Mouse (Mus musculus): ENCODE measurements at regions not wholly inside any gene's neighbourhood (a gene's known extent, or its start where the extent isn't known, plus 50 kb on each side); places are given as distances from the start of the nearest gene placed in this dataset.
"Not testable (repeated sequence)": the region's sequence is repeated elsewhere in the genome, so short reads cannot be mapped to it uniquely, and the experiment has no call there.

- WGBS, result 69% methylated on average over 1 of the region's 1 CpGs
- ATAC-seq (ENCODE audit: low read depth); H3K27ac ChIP-seq (ENCODE audit: low read length); H3K27me3 ChIP-seq (ENCODE audit: control insufficient read depth, insufficient read depth, low read depth, low read length); H3K9ac ChIP-seq (ENCODE audit: low read length); H3K4me1 ChIP-seq (replicated peaks; ENCODE audit: control insufficient read depth, insufficient read depth, low read length); H3K36me3 ChIP-seq (ENCODE audit: control insufficient read depth, insufficient read depth, low read length); H3K4me2 ChIP-seq (ENCODE audit: low read depth, low read length); H3K9me3 ChIP-seq (ENCODE audit: control insufficient read depth, low read length); H3K4me3 ChIP-seq (ENCODE audit: low read length): not testable (repeated sequence)
Observed at GRCm38 (mm10) chr1:64376426-64376825, 156.0 kb upstream of the Creb1 start.

GRCm38 (mm10) chr1:64374286-64375071 lies 158.0 kb upstream of the Creb1 start:
- H3K4me2 ChIP-seq (ENCODE audit: low read depth, low read length), result no peak overlapping the region
- H3K27me3 ChIP-seq (ENCODE audit: control insufficient read depth, insufficient read depth, low read depth, low read length), result no peaks in the 10 kb centered on the region

GRCm38 (mm10) chr1:64364095-64364494 lies 168.3 kb upstream of the Creb1 start:
- WGBS, result 69% methylated on average over 1 of the region's 1 CpGs
- no peaks in the 10 kb centered on the region for H3K36me3 ChIP-seq (ENCODE audit: control insufficient read depth, insufficient read depth, low read length)
- no peak overlapping the region for H3K4me2 ChIP-seq (ENCODE audit: low read depth, low read length)
- no peaks in the 10 kb centered on the region for H3K27me3 ChIP-seq (ENCODE audit: control insufficient read depth, insufficient read depth, low read depth, low read length)
- no peak overlapping the region for H3K27ac ChIP-seq (ENCODE audit: low read length)
- no peaks in the 10 kb centered on the region for H3K4me1 ChIP-seq (replicated peaks; ENCODE audit: control insufficient read depth, insufficient read depth, low read length)
- H3K4me3 ChIP-seq (ENCODE audit: low read length), result no peak overlapping the region
- no peak overlapping the region for H3K9ac ChIP-seq (ENCODE audit: low read length)
- no peak for ATAC-seq (ENCODE audit: low read depth)
- H3K9me3 ChIP-seq (ENCODE audit: control insufficient read depth, low read length), result no peaks in the 10 kb centered on the region

More at GRCm38 (mm10) chr1:64374286-64375071, 158.0 kb upstream of the Creb1 start:
- Histone ChIP-seq H3K4me1 (replicated peaks; ENCODE audit: control insufficient read depth, insufficient read depth, low read length) (no peaks in the 10 kb centered on the region), H3K9ac (ENCODE audit: low read length) (no peak overlapping the region), H3K4me3 (ENCODE audit: low read length) (no peak overlapping the region), H3K27ac (ENCODE audit: low read length) (no peak overlapping the region), H3K9me3 (ENCODE audit: control insufficient read depth, low read length) (no peaks in the 10 kb centered on the region), H3K36me3 (ENCODE audit: control insufficient read depth, insufficient read depth, low read length) (no peaks in the 10 kb centered on the region)
- ATAC-seq (ENCODE audit: low read depth), result 0 out of 2 replicates have a peak, but pooled peaks have one; percentile 28
- WGBS, result 45% methylated on average over 13 of the region's 13 CpGs

GRCm38 (mm10) chr1:64361959-64362638 lies 170.3 kb upstream of the Creb1 start:
- no peaks in the 10 kb centered on the region for H3K36me3 ChIP-seq (ENCODE audit: control insufficient read depth, insufficient read depth, low read length)
- WGBS, result 73% methylated on average over 4 of the region's 4 CpGs

GRCm38 (mm10) chr1:64343268-64343667 lies 189.2 kb upstream of the Creb1 start:
- Histone ChIP-seq H3K4me3 (ENCODE audit: low read length) (no peak overlapping the region), H3K27me3 (ENCODE audit: control insufficient read depth, insufficient read depth, low read depth, low read length) (no peaks in the 10 kb centered on the region), H3K9ac (ENCODE audit: low read length) (no peak overlapping the region), H3K4me2 (ENCODE audit: low read depth, low read length) (no peak overlapping the region), H3K27ac (ENCODE audit: low read length) (no peak overlapping the region), H3K4me1 (replicated peaks; ENCODE audit: control insufficient read depth, insufficient read depth, low read length) (no peaks in the 10 kb centered on the region), H3K9me3 (ENCODE audit: control insufficient read depth, low read length) (no peaks in the 10 kb centered on the region), H3K36me3 (ENCODE audit: control insufficient read depth, insufficient read depth, low read length) (no peaks in the 10 kb centered on the region)
- ATAC-seq (ENCODE audit: low read depth), result no peak
- 79% methylated on average over 3 of the region's 3 CpGs for WGBS

More at GRCm38 (mm10) chr1:64361959-64362638, 170.3 kb upstream of the Creb1 start:
- Histone ChIP-seq H3K27me3 (ENCODE audit: control insufficient read depth, insufficient read depth, low read depth, low read length) (no peaks in the 10 kb centered on the region), H3K27ac (ENCODE audit: low read length) (no peak overlapping the region), H3K9ac (ENCODE audit: low read length) (no peak overlapping the region), H3K4me1 (replicated peaks; ENCODE audit: control insufficient read depth, insufficient read depth, low read length) (no peaks in the 10 kb centered on the region), H3K9me3 (ENCODE audit: control insufficient read depth, low read length) (no peaks in the 10 kb centered on the region), H3K4me2 (ENCODE audit: low read depth, low read length) (no peak overlapping the region), H3K4me3 (ENCODE audit: low read length) (no peak overlapping the region)
- no peak for ATAC-seq (ENCODE audit: low read depth)

- Histone ChIP-seq H3K9me3 (ENCODE audit: control insufficient read depth, low read length) (no peaks in the 10 kb centered on the region), H3K27ac (ENCODE audit: low read length) (no peak overlapping the region), H3K4me2 (ENCODE audit: low read depth, low read length) (no peak overlapping the region), H3K4me3 (ENCODE audit: low read length) (no peak overlapping the region), H3K27me3 (ENCODE audit: control insufficient read depth, insufficient read depth, low read depth, low read length) (no peaks in the 10 kb centered on the region), H3K9ac (ENCODE audit: low read length) (no peak overlapping the region), H3K4me1 (replicated peaks; ENCODE audit: control insufficient read depth, insufficient read depth, low read length) (no peaks in the 10 kb centered on the region), H3K36me3 (ENCODE audit: control insufficient read depth, insufficient read depth, low read length) (no peaks in the 10 kb centered on the region)
- ATAC-seq (ENCODE audit: low read depth), result no peak
- 79% methylated on average over 6 of the region's 6 CpGs for WGBS
Observed at GRCm38 (mm10) chr1:64341596-64341995, 190.8 kb upstream of the Creb1 start.

- 44% methylated on average over 9 of the region's 9 CpGs for whole genome bisulfite sequencing
- ATAC-seq (ENCODE audit: low read depth), result no peak
- H3K36me3 ChIP-seq (ENCODE audit: control insufficient read depth, insufficient read depth, low read length), result no peaks in the 10 kb centered on the region
- H3K4me2 ChIP-seq (ENCODE audit: low read depth, low read length), result no peak overlapping the region
- no peaks in the 10 kb centered on the region for H3K9me3 ChIP-seq (ENCODE audit: control insufficient read depth, low read length)
- no peaks in the 10 kb centered on the region for H3K27me3 ChIP-seq (ENCODE audit: control insufficient read depth, insufficient read depth, low read depth, low read length)
- H3K9ac ChIP-seq (ENCODE audit: low read length), result no peak overlapping the region
- H3K27ac ChIP-seq (ENCODE audit: low read length), result no peak overlapping the region
- H3K4me1 ChIP-seq (replicated peaks; ENCODE audit: control insufficient read depth, insufficient read depth, low read length), result no peaks in the 10 kb centered on the region
- no peak overlapping the region for H3K4me3 ChIP-seq (ENCODE audit: low read length)
Observed at GRCm38 (mm10) chr1:64338575-64338961, 193.9 kb upstream of the Creb1 start.

GRCm38 (mm10) chr1:64337619-64338574 lies 194.5 kb upstream of the Creb1 start:
- no peak for ATAC-seq (ENCODE audit: low read depth)
- Histone ChIP-seq H3K9ac (ENCODE audit: low read length) (no peak overlapping the region), H3K4me1 (replicated peaks; ENCODE audit: control insufficient read depth, insufficient read depth, low read length) (no peaks in the 10 kb centered on the region), H3K9me3 (ENCODE audit: control insufficient read depth, low read length) (no peaks in the 10 kb centered on the region), H3K36me3 (ENCODE audit: control insufficient read depth, insufficient read depth, low read length) (no peaks in the 10 kb centered on the region), H3K4me2 (ENCODE audit: low read depth, low read length) (no peak overlapping the region), H3K4me3 (ENCODE audit: low read length) (no peak overlapping the region), H3K27ac (ENCODE audit: low read length) (no peak overlapping the region), H3K27me3 (ENCODE audit: control insufficient read depth, insufficient read depth, low read depth, low read length) (no peaks in the 10 kb centered on the region)
- 64% methylated on average over 25 of the region's 25 CpGs for WGBS

- Histone ChIP-seq H3K36me3 (ENCODE audit: control insufficient read depth, insufficient read depth, low read length) (no peaks in the 10 kb centered on the region), H3K9ac (ENCODE audit: low read length) (no peak overlapping the region), H3K27me3 (ENCODE audit: control insufficient read depth, insufficient read depth, low read depth, low read length) (no peaks in the 10 kb centered on the region), H3K4me2 (ENCODE audit: low read depth, low read length) (no peak overlapping the region), H3K9me3 (ENCODE audit: control insufficient read depth, low read length) (no peaks in the 10 kb centered on the region), H3K4me3 (ENCODE audit: low read length) (no peak overlapping the region), H3K4me1 (replicated peaks; ENCODE audit: control insufficient read depth, insufficient read depth, low read length) (no peaks in the 10 kb centered on the region), H3K27ac (ENCODE audit: low read length) (no peak overlapping the region)
- ATAC-seq (ENCODE audit: low read depth), result no peak
- 78% methylated on average over 2 of the region's 2 CpGs for WGBS
Observed at GRCm38 (mm10) chr1:64331566-64331965, 200.9 kb upstream of the Creb1 start.

Data from lung, embryonic 16.5 days (tissue).